Mouse (Mus musculus) CD4-positive, CD25-positive, alpha-beta regulatory T cell, adult 2 months (primary cell): ENCODE data around the gene Casc3.

Source experiments
- DNase-seq: peaks from one replicate; pipeline ENCODE4 v3.0.0-alpha.2; 2012; ENCODE audit warnings: low read depth, low spot score

The Casc3 gene

DNA sequence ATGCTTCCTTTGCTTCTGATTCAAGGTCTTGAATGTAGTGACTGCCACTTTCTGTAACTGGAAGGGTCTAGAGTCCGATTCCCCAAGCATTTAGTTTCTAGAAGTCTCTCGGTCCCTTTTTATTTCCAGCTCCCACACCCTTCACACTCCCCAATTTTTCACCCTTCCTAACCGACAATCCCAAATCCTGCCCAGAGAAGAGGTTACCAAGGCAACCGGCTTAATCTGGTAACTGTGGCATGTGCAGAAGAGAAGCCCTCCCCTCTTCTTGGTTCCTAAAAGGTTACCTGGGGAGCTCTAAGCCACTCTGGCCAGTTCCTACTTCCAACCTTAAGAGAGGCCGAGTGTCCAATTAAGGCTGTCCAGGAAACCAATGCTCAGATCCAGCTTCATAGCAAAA, 30.6 kb downstream of the Casc3 start:
- no peak for DNase-seq

DNA sequence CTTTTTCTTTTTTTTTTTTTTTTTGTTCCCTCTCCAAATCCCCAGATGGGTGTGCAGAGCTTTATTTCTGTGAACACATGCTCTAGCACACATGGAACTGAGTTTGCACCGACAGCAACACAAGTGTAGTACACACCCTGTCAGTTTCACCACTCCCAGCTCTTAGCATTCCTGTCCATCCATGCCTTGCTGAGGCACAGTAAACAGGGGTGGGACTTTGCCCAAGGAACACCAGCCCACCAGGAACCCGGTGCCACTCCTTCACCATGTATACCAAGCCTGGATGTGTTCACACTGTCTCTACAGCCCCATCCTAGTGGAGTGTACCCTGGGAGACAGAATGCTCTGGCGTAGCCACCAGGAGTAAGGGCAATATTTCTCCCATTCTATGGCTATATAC, 31.0 kb downstream of the Casc3 start:
- DNase-seq, result no peak

DNA sequence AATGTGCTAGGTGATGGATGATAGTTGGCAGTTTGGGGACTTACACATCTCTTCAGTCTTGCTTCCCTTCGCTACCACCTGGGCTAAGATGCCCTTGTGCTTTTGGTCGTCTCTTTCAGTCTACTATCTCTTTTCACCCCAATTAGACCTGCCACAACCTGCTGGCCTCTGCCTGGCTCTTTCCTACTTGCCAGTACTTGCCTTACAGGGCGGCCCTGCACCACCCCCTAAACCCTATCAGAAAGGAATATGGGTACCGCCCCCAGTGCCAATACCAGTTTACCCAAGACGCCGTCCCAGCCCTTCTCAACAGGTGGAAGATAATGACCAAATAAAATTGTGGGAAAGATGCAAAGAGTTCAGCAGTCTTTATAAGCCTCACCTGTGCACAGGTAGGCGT, 31.4 kb downstream of the Casc3 start:
- no peak for DNase-seq

DNA sequence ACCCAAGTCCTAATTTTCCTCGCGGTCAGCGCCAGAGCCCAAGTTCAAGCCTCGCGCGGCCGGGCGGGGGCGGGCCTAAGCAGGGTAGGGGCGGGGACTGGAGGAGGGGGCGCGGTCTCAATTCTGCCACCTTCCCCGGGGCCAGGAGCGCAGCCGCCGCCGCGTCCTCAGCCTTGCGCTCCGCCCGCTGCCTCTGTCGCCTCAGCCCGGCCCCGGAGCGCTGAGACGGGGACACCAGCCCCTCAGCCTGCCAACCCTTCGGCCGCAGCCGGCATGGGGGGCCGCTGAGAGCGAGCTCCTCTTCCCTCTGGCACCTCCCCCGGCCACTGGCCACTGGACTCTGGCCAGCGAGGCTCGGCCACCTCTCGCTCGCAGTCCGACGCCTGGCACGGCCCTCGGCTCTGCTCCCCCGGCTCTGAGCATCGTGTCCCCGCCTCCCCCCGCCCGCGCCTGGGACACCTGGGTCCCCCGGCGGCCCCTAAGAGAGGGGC, 32.0 kb downstream of the Casc3 start, which contains the start of gene Rapgefl1:
Gene Rapgefl1 (plus strand): TSS at position 135 of the 491 bp plus-strand sequence.
- peak; percentile 86 for DNase-seq

DNA sequence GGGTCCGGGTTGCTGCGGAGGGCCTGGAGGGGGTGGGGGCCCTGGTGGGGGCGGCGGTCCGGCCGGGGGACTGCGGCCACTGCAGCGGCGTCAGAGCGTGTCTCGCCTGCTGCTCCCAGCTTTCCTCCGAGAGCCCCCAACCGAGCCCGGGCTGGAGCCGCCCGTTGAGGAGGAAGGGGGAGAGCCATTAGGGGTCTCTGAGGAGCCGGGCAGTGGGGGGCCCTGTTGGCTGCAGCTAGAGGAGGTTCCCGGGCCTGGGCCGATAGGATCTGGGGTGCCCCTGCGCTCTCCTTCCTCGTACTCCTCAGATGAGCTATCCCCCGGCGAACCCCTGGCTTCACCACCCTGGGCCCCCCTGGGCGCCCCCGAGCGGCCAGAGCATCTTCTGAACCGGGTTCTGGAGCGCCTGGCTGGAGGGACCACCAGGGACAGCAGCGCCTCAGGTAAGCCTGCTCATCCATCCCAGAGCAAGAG, 32.6 kb downstream of the Casc3 start:
- no peak for DNase-seq

DNA sequence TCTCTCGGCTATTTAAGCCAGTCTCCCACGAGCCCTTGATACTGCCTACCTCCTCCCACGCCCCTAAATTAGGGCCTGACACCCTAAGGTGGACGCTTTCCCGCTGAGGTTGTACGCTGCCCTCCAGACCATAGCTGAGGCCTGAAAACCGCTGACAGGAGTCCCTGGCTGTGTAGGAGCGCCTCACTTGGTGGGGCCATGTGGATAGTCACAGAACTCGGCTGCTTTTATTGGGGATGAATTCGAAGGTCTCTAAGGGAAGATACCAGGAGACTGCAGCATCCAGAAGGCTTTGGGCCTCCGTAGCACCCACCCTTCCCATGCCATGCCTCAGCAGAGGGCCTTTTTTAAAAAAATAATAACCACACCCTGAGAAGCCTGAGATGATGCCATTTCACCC, 33.2 kb downstream of the Casc3 start:
- DNase-seq, result no peak

DNA sequence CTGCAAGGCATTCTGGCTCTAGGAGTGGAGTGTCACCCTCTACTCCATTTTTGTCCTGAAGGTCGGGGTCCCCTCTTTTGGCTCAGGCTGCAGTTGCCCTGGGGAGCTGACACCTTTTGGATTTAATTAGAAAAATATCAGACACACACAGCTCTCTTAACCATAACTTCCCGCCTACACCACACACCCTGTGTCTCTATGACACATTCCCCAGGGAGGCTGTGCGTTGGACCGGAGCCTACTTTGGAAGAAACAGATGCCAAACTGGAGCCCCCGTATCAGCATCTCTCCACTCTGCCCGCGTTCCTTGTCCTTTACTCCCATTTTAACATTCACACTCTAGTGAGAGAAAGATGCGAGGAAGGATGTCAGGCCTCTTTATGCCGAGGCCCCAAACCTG, 33.8 kb downstream of the Casc3 start:
- DNase-seq, result no peak

DNA sequence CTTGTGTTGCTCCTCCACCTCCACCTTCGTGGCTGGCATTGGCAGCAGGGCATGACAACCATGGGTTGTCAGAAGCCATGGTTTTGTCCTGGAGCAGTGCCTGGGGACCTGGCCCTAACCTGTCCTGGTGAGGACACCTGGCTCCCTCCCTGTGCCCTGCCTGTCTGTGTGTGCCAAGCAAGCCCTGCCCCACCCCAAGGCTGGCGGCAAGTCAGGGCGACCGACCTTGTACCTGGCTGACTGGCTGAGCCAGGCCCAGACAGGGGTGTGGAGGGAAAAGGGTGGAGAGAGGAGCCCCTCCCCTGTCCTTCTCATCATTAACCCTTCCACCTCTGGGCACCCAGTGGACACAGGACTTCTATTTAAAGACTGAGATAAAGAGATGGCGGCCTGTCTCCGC, 34.7 kb downstream of the Casc3 start:
- no peak for DNase-seq

DNA sequence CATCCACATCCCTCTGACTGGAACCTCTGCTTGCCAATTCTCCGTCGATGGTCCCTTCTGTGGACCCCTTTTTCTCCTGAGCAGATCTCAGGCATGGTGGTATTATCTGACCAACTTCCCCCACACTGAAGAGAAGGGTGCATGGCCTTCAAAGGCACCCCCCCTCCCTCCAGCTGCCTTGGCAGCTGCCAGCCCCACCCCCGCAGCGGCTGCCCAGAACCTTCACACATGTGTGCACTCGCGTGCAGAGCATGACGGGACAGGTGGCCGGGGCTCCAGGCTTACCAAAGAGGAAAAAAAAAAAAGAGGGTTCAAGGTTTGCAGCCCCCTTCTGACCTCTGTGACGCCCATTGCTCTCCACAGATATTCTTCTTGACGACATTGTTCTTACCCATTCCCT, 35.2 kb downstream of the Casc3 start:
- no peak for DNase-seq

DNA sequence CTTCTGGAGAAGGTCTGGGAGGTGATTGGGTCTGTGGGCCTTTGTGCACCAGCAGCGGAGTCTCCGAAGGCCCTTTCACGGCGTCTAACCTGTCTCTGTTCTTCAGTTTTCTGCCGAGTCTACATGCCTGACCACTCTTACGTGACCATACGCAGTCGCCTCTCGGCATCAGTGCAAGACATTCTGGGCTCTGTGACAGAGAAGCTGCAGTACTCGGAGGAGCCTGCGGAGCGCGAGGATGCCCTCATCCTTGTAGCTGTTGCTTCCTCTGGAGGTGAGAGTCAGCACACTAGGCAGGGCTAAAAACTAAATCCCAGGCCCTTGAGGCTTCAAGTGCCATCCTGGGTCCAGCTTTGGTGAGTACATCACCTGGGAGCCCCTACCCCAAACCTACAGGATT, 41.3 kb downstream of the Casc3 start:
- DNase-seq, result no peak

DNA sequence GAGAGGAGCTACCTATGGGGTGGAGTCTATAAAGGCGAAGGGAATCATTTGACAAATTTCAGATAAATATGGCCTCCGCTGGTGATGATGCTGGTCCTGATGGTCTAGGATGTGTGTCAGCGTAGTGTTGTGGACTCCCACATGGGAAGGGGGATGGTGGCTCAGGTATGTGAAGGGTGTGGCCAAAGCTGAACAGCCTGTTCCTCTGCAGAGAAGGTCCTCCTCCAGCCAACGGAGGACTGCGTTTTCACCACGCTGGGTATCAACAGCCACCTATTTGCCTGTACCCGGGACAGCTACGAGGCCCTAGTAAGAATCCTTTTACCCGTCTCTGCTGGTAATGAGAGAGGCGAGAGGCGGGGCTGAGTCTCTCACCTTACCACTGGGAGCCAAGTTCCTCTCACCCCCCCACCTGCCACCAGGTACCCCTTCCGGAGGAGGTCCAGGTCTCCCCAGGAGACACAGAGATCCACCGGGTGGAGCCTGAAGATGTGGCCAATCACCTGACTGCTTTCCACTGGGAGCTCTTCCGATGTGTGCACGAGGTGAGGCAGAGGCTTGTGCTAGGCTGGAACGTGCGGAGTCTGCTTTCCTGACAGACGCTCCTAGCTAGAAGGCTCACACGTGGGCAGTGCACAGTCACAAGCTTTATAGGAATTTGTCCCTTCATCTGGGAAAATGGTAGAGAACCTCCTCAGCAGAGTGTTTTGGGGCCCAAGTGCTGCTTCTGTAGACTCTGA, 42.3 kb downstream of the Casc3 start:
- DNase-seq, result no peak

DNA sequence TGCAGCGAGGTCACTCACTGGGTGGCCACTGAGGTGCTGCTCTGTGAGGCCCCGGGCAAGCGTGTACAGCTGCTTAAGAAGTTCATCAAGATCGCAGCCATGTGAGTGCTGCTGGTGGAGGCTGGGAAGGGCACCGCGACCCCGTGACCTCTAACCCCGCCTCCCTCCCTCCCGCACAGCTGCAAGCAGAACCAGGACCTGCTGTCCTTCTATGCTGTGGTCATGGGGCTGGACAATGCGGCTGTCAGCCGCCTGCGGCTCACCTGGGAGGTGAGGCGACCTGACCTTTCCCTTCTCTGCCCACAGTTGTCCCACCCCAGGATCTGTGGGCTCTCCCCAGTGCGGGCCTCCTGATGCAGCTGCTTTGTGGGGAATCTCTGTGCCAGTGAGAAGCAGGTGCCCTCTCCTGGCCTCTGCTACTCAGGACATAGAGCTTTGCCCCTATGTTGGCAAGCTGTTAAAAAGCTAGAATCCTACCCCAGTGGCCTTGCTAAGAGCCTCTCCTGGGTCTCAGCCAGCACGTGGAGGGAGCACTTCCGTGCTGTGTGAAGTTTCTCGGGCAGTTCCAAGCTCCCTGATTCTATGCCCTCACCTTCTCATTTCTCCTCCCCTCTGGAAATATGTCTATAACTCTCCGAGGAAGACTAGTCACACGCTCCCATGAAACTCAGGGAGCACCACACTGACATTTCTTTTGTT, 44.6 kb downstream of the Casc3 start:
- DNase-seq, result no peak

DNA sequence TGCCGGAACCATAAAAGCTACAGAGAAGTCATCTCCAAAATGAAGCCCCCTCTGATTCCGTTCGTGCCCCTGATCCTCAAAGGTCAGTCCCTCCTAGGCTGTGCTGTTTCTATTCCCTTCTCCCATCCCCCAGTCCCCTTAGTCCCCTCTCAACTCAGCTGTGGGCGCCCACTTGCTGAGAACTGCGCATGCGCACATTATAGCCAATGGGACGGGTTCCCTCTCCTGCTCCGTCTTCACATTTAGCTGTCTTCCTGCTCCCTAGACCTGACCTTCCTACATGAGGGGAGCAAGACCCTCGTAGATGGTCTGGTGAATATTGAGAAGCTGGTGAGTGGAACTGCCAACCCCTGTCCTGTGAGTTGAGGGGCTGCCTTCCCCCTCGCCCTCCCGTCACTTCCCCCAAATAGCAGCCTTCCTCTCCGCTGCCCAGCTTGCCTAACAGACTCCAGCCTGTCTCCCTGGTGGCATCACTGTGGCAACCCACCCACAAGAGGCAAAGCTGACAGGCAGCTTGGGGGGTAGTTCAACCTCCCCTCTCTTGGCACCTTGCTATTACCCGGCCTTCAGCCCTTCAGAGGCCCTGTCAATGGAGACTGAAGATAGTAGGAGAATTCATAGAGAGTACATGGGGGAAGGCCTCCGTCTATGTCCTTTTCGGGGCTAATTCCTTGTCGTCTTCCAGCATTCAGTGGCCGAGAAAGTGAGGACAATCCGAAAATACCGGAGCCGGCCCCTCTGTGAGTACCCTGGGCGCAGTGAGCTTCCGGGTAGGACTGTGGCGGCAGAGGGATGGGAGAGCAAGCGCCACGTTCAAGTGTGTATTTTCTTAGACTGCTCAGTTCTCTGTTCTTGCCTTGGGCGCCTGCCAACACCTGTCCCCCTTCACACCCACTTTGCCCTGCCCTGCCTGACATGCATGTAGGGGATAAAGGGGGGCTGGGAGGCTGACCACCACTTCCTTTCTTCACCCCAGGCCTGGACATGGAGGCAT, 45.7 kb downstream of the Casc3 start:
- peak; percentile 25 for DNase-seq

DNA sequence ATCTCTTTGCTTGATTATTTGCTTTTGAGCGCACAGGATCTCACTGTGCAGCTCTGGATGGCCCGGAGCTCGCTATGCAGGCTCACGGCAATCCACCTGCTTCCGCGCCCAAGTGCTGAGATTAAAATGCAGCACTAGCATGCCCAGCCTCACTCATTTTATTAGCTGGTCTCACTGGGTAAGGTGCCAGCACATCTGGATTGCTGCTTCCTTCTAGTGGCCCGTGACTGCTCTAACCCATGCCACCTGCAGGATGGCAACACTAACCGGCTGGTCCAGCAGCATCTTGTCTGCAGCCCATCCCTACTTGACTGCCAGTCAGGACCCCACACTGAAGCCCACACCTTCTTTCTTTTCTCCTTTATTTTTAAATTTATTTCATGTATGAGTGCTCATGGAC, 49.4 kb downstream of the Casc3 start:
- no peak for DNase-seq

DNA sequence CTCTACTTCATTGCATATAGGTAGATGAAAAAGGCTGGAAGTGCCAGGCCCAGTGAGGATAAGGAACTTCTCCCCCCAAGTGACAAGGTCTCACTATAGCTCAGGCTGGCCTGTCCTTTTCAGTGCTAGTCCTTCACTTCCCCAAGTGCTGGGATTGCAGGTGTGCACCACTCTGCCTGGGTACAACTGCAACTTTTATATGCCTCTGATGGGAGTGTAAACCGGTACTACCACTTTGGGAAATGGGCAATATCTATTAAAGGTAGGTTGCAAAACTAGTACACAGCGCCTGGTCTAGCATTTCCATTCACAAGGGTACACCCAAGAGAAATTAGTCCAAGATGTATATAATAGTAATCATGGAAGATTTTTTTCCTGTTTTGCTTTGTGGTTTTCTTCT, 50.0 kb downstream of the Casc3 start:
- no peak for DNase-seq

DNA sequence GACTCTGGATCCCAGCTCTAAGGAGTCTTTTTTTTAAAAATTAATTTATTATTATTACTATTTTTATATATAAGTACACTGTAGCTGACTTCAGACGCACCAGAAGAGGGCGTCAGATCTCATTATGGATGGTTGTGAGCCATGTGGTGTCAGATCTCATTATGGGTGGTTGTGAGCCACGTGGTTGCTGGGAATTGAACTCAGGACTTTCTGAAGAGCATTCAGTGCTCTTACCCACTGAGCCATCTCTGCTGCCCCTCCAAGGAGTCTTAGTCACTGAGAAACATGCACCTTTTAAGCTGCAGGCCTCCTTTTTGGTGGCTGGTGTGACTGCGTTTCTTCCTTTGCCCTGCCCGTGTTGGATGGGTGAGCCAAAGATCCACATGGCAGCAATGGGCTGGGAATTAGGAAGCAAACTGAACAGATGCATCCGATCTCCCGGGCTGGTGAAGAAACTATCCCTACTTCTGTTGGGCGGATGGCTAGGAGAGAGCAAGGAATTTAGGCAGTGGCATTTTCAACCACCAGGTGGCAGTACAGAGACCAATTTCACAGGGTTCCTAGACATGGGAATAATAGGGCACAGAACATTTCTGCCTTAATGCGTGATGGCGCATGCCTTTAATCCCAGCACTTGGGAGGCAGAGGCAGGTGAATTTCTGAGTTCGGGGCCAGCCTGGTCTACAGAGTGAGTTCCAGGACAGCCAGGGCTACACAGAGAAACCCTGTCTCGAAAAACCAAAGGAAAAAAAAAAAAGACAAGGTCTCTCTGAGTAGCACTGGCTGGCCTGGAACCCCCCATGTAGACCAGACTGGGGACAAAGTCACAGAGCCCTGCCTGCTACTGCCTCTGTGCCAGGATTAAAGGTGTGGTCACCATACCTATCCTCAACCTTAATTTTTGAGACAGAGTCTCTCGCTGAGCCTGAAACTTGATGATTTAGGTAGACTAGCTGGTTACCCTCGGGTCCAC, 54.3 kb downstream of the Casc3 start:
- peak; percentile 86 for DNase-seq

DNA sequence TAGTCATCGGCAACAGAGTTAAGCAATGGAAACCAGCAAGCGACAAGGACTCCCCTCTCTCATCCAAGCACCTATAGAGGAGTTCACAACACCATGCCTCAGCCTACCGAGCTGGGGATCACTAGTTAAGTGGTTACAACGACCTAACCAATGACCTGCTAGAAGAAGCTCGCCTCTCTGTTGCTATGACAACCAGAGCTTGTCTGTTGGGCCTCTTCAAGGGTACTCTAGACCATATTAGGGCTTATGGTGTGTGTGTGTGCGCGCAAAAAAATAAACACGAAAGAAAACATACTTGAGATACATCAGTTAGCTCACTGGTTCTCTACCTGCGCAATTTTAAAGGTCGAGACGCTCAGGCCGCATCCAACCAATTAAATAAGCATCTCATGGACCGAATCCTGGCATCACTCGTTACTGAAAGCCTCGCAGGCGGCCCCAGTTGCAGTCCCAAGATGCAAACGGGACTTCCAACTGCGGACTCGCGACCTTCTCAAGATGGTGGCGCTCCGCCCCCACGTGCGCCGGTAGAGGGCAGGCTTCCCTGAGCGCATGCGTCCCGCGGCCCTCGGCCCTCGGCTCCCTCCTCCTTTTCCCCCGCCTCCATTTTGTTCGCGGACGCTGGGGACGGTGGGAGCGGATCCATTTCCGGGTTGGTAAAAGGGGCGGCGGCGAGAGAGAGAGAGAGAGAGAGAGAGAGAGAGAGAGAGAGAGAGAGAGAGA, 58.5 kb downstream of the Casc3 start, which contains the start of gene Wipf2:
Gene Wipf2 (plus strand): TSS at position 611 of the 723 bp plus-strand sequence.
- peak; percentile 99 for DNase-seq

DNA sequence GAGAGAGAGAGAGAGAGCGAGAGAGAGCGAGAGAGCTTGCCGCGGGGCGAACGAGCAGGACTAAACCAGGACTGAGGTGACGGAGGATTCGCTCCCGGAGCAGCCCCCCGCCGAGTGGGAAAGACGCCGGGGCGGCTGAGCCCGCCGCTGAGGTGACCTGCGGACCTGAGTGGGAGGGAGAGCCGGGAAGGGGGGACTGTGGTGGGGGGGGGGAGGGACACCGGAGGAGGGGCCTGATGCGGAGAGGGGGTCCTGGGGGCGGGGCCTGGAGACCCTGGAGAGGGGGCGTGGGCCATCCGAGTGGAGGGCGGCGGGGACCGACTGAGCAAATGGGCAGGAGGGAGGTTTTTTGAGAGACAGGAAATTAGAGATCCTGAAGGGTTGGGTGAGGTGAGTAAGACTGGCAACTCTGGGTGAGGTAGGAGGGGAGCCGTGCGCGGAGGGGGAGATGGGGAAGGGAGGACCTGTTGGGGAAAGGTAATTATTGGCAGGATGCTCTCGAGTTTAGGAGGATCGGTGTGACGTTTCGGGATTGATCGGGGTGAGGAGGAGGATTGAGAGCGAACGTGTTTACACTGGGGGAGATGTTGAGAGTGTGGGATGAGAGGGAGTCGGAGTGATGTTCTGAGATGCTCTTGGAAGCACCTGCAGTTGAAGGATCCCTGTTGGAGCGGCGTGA, 59.2 kb downstream of the Casc3 start:
- DNase-seq, result peak; percentile 73

DNA sequence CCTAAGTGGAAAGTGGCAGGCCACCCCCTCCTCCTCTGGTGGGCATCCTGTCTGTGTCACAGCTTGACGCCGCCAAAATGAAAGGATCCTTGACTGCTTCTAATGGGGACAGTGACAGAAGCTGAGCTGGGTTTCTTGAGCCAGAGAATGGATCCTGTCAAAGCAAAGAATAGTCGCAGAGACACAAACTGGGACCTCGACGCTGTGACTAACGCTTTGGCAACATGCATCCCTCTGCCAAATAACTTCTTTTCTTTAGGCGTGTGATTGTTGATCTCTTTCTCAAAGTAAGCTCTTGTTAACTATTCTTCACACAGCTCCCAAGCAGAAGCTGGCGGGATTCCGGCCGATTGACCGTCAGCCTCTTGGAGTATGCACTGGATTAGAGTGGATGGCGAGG, 62.6 kb downstream of the Casc3 start:
- no peak for DNase-seq
